Mouse (Mus musculus) liver, embryonic 16.5 days (tissue): Measurements from ENCODE around the gene Mmp12. TPM values are rescaled to one million over a fixed set of nuclear protein-coding genes. Genes with fewer than 3 reads are reported as not detected.

ENCODE experiments used
- polyA plus RNA-seq: library from polyadenylated mRNA; unstranded; fragments of >200 nt; fragmentation: Nextera tagmentation; extraction: Ambion mirVana; gene quantifications from 2 replicates; pipeline ENCODE4 v1.2.1, GENCODE M21; 2015

Gene Mmp12
- polyA plus RNA-seq, 1 experiment from 2014 or later: not detected

Other genes with a start within 250 kb of the Mmp12 start
- 1.3 and 1.8 TPM in 2 replicates for gene Dync2h1, start 159.9 kb upstream of the Mmp12 start, polyA plus RNA-seq
- 44.9 and 45.4 TPM in 2 replicates for gene Dcun1d5, start 159.9 kb upstream of the Mmp12 start, polyA plus RNA-seq
- gene Mmp13, start 71.9 kb upstream of the Mmp12 start, polyA plus RNA-seq: 0.09 and 0.14 TPM in 2 replicates
- not detected in 2 replicates for gene Mmp1b, start 43.7 kb downstream of the Mmp12 start, polyA plus RNA-seq
- not detected in 2 replicates for gene Mmp3, start 101.4 kb downstream of the Mmp12 start, polyA plus RNA-seq
- not detected in 2 replicates for gene Mmp10, start 158.0 kb downstream of the Mmp12 start, polyA plus RNA-seq
- 15.8 and 20.0 TPM in 2 replicates for gene Mmp8, start 214.1 kb downstream of the Mmp12 start, polyA plus RNA-seq
- 0.09 and 0.22 TPM in 2 replicates for gene Mmp27, start 227.0 kb downstream of the Mmp12 start, polyA plus RNA-seq